ENCODE assay signal across 13 mouse cellular contexts in genomic region chr11:84519036-84519435, GRCm38 (mm10). TPM values are rescaled to one million over a fixed set of nuclear protein-coding genes. Genes with fewer than 3 reads are reported as not detected.
A peak's percentile ranks its signal among the peaks of the same experiment; 100 is the strongest.
DNase-seq lines count a peak whose midpoint lies in the region; ATAC-seq lines count a peak whose summit lies in the region.
"Had no signal": no experiment of that assay in that cellular context is flagged by ENCODE, and none has a peak within 500 bp of the region (broad histone marks: within the 10 kb centered on the region; RNA-seq: fewer than 3 reads in every experiment).

No protein-coding gene starts in this region.

- WGBS in limb, embryonic 11.5 days, result 28% methylated on average over 12 of the region's 12 CpGs
- WGBS in limb, embryonic 10.5 days, result 24% methylated on average over 12 of the region's 12 CpGs
- 2% methylated on average over 12 of the region's 12 CpGs for WGBS in neural tube, embryonic 13.5 days

- H3K36me3 ChIP-seq in limb, embryonic 11.5 days (ENCODE audit: control insufficient read depth, insufficient read depth, low read length), result no peaks in the 10 kb centered on the region
- H3K36me3 ChIP-seq in limb, embryonic 10.5 days, result no peaks in the 10 kb centered on the region
- H3K36me3 ChIP-seq in neural tube, embryonic 13.5 days, result peaks cover 4% of the 10 kb centered on the region; the same call in 1 of the 2 replicates
- H3K36me3 ChIP-seq: embryonic facial prominence, embryonic 13.5 days had no signal

- no peak overlapping the region for H3K9ac ChIP-seq in limb, embryonic 11.5 days (ENCODE audit: low read length)
- H3K9ac ChIP-seq in neural tube, embryonic 13.5 days, result peak overlapping the region; percentile 89
- H3K9ac ChIP-seq: embryonic facial prominence, embryonic 13.5 days had no signal

- no peaks in the 10 kb centered on the region for H3K9me3 ChIP-seq in limb, embryonic 11.5 days (ENCODE audit: control insufficient read depth, low read length)
- H3K9me3 ChIP-seq in limb, embryonic 10.5 days (replicated peaks), result no peaks in the 10 kb centered on the region
- H3K9me3 ChIP-seq in neural tube, embryonic 13.5 days, result no peaks in the 10 kb centered on the region

- H3K4me2 ChIP-seq in limb, embryonic 11.5 days (ENCODE audit: low read depth, severe bottlenecking), result no peak overlapping the region
- peak overlapping the region; percentile 66 for H3K4me2 ChIP-seq in neural tube, embryonic 13.5 days
- H3K4me2 ChIP-seq: embryonic facial prominence, embryonic 13.5 days had no signal

- no peaks in the 10 kb centered on the region for H3K4me1 ChIP-seq in limb, embryonic 11.5 days (ENCODE audit: control insufficient read depth, insufficient read depth, low read length)
- peaks cover 24% of the 10 kb centered on the region for H3K4me1 ChIP-seq in limb, embryonic 10.5 days
- H3K4me1 ChIP-seq in neural tube, embryonic 13.5 days (replicated peaks), result peaks cover 25% of the 10 kb centered on the region

- ATAC-seq in limb, embryonic 11.5 days (ENCODE audit: insufficient number of reproducible peaks, low FRiP score, low TSS enrichment, low read depth), result no peak
- ATAC-seq in neural tube, embryonic 13.5 days (ENCODE audit: low read depth), result no peak

- no peak overlapping the region for H3K27ac ChIP-seq in limb, embryonic 11.5 days (replicated peaks; ENCODE audit: low read depth, low read length)
- no peak overlapping the region for H3K27ac ChIP-seq in limb, embryonic 10.5 days
- peak overlapping the region; percentile 91 for H3K27ac ChIP-seq in neural tube, embryonic 13.5 days (replicated peaks)
- H3K27ac ChIP-seq: embryonic facial prominence, embryonic 13.5 days had no signal

- peak; percentile 54 for DNase-seq in embryo, embryonic 10.5 days (ENCODE audit: low spot score)
- DNase-seq in embryo, embryonic 9.5 days (ENCODE audit: extremely low spot score), result no peak
- DNase-seq in limb, embryonic 11.5 days (ENCODE audit: low spot score), result peak; percentile 49
- no peak for DNase-seq in limb, embryonic 10.5 days (ENCODE audit: low spot score)
- DNase-seq in induced T-regulatory cell, adult 2 months (ENCODE audit: low read depth), result peak; percentile 7
- DNase-seq in adrenal gland, postnatal 14 days, result no peak
- no peak for DNase-seq in thymus, postnatal 14 days
- DNase-seq: right cerebral cortex, postnatal 4 days had no signal

- H3K4me3 ChIP-seq in limb, embryonic 11.5 days (ENCODE audit: low read depth, low read length), result no peak overlapping the region
- no peak overlapping the region for H3K4me3 ChIP-seq in limb, embryonic 10.5 days
- H3K4me3 ChIP-seq in neural tube, embryonic 13.5 days, result peak overlapping the region; percentile 56
- H3K4me3 ChIP-seq: embryonic facial prominence, embryonic 13.5 days had no signal

- H3K27me3 ChIP-seq in limb, embryonic 11.5 days (ENCODE audit: control insufficient read depth, insufficient read depth, low read length), result peaks cover 82% of the 10 kb centered on the region
- H3K27me3 ChIP-seq in limb, embryonic 10.5 days (ENCODE audit: low read depth, poor library complexity, severe bottlenecking), result peaks cover 100% of the 10 kb centered on the region
- H3K27me3 ChIP-seq in neural tube, embryonic 13.5 days, result peaks cover 94% of the 10 kb centered on the region

RNA-seq across cellular contexts. Expression of gene Aatf, which starts 5.7 kb away (rescaled TPM):
- 51.1 and 53.3 TPM in 2 replicates for polyA plus RNA-seq in limb, embryonic 11.5 days (2014; fragmentation: Nextera tagmentation; extraction: Ambion mirVana)
- polyA plus RNA-seq in limb, embryonic 10.5 days (2016; fragmentation: Nextera tagmentation; extraction: Ambion mirVana), result 52.5 and 56.7 TPM in 2 replicates
- polyA plus RNA-seq in neural tube, embryonic 13.5 days (2015; fragmentation: Nextera tagmentation; extraction: Ambion mirVana), result 50.0 and 51.7 TPM in 2 replicates
- total RNA-seq in adrenal gland, postnatal 14 days (2021), result 20.6 and 25.6 TPM in 2 replicates

RNA-seq across cellular contexts. Expression of gene Lhx1, which starts 6.3 kb away (rescaled TPM):
- polyA plus RNA-seq in limb, embryonic 11.5 days (2014; fragmentation: Nextera tagmentation; extraction: Ambion mirVana), result 0.36 and 0.60 TPM in 2 replicates
- polyA plus RNA-seq in limb, embryonic 10.5 days (2016; fragmentation: Nextera tagmentation; extraction: Ambion mirVana), result 0.16 and 0.31 TPM in 2 replicates
- 50.0 and 58.8 TPM in 2 replicates for polyA plus RNA-seq in neural tube, embryonic 13.5 days (2015; fragmentation: Nextera tagmentation; extraction: Ambion mirVana)
- 0.38 TPM in 1 of 2 replicates, not detected in the other for total RNA-seq in adrenal gland, postnatal 14 days (2021)
- total RNA-seq: adrenal gland, adult 18-20 months; heart, postnatal 25 days had no signal
- polyA plus RNA-seq: C2C12 had no signal

Comparison
In these comparisons a context has a peak if more than half of its experiments do, and no peak if none do; other contexts are left out.
1. DNase-seq: peak in embryo, embryonic 10.5 days (single experiment), limb, embryonic 11.5 days (single experiment) and induced T-regulatory cell, adult 2 months (single experiment); none in embryo, embryonic 9.5 days (single experiment), limb, embryonic 10.5 days (single experiment), adrenal gland, postnatal 14 days (single experiment) and thymus, postnatal 14 days (single experiment).
2. RNA of gene Lhx1, which starts 6.3 kb away (polyA plus RNA-seq): 50.0 to 58.8 TPM in neural tube, embryonic 13.5 days; 0.36 to 0.60 TPM in limb, embryonic 11.5 days and 0.16 to 0.31 TPM in limb, embryonic 10.5 days; every median in the first group is over 10 times any median in the second.